Mouse (Mus musculus) c-Kit-positive CD71-positive TER-119-negative erythroid progenitor cells, embryonic 14.5 days (primary cell): Measurements from ENCODE around the gene Zc3h7b.

ENCODE experiments used
- DNase-seq: peaks from one replicate; pipeline ENCODE4 v3.0.0-alpha.2; 2013; ENCODE audit warnings: low read depth

Gene Zc3h7b

DNA sequence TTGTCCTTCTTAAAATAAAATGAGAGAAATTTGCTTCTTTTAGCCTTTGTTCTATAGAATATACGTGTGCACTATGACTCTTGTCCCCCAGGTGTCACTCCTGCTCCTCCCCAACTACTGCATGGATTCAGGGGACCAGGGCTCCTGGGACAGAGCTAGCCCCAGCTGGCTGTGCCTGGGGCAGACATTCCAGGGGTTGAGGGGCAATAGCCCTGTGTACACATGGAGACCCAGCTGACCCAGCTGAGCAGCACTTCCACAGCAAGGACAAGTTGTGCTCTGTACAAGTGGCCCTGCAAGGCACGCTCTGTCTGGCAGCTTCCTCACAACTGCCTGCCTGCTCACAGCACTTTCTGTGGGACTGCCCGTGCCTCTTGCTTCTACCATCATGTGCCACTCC lies 51.4 kb downstream of the Zc3h7b start:
- DNase-seq = no peak

DNA sequence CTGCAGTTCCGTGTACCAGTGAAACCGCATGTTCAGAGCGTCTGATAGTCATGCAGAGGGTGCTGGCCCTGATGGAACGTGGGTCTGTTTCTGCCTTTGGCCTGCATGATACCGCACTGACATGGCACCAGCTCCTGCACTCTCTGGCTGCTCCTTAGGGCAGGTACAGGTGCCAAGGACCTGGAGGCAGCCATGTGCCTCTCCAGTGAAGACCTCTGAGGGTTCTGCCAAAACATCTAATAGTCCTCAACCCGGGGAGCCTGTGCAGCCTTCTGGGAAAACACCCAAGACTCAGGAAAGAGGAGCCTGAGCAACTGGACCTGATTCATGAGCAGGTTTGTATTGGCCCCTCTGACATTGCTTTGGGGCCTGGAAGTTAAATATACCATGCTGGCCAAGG lies 53.0 kb downstream of the Zc3h7b start:
- DNase-seq = no peak

DNA sequence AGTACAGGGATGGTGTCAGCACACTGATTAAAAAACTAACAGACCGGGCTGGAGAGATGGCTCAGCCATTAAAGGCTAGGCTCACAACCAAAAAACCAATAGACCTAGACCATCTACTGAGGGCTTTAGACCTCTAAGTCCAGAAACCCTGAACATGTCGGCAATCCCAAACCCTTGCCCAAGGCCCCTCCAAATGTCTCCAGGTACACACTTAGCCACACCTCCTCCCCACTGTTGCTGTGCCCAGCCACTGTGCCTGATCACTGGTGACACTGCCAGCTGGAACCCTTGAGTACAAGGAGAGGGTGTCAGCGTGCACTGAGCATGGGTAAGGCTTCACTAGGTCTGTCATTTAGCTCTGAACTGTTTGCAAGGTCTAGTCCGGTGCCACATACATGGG lies 53.6 kb downstream of the Zc3h7b start:
- no peak for DNase-seq

DNA sequence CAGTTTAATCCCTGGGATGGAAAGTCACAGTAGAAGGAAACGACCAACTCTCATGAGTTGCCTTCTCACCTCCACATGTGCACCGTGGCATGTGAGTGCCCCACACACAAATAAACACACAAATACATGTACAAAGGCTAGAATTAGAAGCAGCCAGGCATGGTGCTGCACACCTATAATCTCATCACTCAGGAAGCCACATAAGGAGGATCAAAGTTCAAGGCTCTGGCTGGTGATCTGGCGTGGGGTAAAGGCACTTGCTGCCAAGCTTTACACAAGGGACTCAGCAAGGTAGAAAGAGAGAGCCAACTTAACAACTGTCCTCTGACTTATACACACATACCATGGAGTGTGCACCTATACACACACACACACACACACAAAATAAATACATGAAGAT lies 55.5 kb downstream of the Zc3h7b start:
- no peak for DNase-seq

DNA sequence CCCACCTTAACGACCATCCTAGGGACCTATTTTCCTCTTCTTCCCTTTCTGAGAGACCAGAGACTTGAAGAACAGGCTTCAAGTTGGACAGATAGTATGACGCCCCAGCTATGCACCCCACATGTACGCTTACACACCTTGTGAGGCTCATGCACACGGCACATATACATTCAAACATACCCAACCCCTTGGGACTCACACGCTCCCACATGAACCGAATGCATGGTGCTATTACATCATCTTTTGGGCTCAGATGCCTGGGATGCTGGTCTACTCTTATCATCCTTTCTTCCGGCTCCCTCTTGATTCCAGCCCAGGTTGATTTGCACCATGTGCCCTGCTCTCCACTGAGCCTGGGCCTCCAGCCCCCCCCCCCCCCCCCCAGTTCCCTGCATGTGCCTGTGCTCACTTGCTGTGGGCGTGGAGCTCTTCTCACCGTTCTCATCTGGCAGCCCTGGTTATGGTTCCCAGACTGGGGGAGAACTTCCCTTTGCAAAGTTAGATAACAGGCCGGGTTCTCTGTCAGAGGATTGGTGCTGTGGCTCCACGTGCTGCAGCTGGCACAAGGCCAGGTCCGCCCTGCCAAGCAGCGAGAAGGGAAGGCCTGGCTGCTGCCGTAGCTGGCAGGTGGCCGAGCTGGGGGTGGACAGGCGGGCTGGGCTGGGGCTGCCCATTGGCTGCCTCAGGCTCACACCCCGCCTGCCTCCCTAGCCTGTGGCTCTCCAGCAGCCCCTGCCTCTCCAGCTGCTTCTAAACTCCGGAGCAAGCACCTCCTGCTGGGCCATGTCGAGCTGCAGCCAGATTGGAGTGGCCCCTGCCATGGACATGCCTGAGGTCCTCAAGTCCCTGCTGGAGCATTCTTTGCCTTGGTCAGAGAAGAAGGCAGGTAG lies 57.4 kb downstream of the Zc3h7b start, which contains the start of gene Tef:
Tef (plus strand) TSS at position 421 of the 890 bp plus-strand sequence.
- DNase-seq = peak; percentile 94

DNA sequence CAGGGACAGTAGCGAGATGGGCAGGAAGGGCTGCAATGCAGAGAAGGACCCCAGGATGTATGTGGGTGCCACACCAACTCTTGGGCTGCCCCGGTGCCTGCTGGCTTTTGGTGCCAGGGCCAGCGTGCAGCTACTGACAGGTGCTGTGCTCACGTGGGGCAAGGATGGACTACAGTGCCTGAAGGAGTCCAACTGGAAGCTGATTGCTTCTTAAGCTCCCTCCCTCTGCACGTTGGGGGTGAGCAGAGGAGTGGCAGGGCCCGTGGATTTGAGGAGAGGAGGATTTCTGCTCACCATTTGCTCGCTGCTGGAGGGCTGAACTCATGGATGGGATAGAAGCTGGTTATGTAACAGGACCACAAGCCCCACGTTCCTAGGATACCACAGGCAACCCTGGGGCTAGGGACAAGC lies 58.1 kb downstream of the Zc3h7b start:
- DNase-seq = no peak

DNA sequence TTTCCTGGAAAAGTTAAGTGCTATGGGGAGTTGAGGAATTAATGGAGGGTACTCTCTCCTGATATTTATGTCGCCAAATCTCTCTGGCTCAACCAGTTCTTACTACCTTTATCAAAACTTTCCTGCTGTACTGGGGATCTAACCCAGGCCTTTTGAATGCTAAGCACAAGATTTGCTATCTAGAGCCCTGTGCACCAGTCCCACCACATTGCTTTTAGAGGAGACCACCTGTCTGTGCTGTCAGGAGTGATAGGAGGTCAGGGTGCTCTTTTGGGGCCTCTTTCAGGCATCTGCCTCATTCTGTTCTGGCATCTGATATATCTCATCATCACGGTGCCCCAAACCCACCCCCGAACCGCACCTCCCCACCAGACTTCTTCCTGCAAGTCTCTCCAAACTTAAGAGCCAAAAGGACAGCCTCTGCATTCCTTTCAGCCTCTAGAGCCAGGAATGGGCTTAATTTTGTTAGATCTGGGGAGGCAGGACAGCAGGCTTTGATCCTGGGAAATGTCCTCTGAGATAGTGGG lies 58.6 kb downstream of the Zc3h7b start:
- no peak for DNase-seq

DNA sequence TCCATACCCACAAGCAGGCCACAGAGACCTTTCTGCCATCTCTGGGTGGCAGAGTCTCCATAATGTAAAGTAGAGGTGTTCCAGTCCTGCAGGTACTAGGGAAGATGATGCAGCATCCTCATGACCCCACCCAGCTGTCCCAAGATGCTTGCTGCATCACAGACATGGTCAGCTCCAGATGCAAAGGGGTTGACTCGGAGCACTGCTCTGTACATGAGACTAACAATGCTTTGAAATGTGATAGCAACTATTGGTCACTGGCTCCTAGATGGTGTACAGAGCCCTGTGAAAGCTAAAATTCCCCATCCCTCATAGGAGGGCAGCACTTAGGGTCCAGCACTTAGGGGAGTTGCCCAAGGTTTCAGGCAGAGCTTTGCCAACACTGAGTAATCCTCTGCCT lies 59.3 kb downstream of the Zc3h7b start:
- DNase-seq = no peak

DNA sequence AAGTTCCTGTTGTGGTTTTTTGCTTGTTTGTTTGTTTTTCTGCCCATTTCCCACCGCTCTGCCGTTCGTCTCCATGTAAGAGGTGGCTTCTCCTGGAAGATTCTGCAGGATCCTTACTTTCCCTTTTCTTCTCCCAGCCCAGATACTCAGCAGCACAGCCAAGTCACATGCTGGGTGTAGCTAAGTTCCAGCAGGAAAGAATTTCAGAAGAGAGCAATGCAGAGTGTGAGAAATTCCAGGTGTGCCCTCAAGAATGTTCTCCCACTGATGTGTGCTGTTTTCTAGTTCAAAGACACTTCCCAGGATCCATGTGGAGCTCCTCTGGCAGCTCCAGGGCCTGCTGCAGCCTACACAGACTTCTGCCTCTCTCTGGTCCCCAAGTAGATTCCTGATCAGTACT lies 60.0 kb downstream of the Zc3h7b start:
- DNase-seq = no peak

DNA sequence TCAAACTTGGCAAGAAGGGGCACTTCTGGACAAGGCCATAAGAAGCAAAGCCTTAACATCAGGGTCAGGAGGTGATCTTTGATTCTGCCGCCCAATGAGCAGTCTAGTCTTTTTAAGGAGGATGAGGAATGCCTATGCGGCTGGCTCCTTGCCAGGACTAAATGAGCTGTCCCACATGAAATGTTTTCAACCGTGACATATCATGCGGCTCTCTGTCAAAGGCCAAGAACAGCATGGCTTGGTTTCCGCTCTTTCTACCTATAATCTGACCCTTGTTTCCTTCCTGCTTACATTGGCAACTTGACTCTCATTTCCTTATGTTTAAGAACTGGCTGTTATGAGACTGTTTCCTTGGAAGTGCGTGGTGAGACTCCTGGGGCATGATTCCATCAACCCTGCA lies 60.8 kb downstream of the Zc3h7b start:
- no peak for DNase-seq

DNA sequence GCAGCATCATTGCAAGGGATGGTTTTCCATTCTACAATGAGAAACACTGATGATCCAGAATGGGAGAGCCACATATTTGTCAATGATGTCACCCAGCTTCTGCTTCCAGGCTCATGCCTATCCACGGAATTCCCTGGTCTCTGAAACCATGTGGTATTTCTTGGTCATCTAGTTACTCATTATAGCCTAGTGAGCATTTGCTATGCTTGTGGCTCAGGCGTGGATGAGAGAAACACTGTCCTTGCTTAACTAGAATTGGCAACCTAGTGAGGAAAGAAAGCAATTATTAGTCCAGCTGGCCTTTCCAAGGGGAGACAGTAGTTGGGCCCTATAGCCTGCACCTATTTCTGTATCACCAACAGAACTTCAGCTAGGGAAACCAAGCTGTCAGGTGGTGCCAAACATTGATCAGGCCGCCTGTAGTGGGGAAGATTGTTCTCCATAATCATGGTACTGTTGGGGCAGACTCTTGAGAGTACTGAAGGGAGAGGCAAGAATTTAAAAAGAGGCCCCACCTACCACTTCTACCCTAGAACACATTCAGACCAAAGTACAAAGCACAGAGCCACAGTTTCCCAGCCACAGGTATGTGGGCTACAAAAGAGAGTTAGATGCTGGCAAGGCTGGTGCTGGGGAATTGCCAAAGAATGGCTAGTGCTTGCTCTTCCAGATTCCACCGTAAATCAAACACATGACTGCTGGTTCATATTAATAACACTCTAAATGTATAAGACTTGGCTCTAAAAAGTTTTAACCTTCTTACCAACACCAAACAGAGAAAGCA lies 62.0 kb downstream of the Zc3h7b start:
- no peak for DNase-seq

DNA sequence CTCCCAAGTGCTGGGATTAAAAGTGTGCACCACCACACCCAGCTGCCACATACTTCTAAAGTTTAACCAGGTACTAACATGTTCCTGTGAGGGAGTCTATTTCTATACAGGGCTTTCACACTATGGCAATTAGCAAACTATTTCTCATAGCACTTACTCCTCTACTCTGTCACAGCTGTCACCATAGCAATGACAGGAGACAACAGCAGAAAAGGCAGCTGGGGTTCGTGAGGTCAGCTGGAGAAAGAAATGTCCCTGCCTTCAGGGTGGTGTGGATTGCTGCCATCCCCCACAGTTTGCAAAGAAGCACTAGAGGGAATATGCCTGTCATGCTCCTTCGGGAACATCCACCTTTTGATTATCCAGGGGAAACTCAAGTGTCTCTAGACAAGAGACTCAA lies 63.9 kb downstream of the Zc3h7b start:
- DNase-seq = no peak

DNA sequence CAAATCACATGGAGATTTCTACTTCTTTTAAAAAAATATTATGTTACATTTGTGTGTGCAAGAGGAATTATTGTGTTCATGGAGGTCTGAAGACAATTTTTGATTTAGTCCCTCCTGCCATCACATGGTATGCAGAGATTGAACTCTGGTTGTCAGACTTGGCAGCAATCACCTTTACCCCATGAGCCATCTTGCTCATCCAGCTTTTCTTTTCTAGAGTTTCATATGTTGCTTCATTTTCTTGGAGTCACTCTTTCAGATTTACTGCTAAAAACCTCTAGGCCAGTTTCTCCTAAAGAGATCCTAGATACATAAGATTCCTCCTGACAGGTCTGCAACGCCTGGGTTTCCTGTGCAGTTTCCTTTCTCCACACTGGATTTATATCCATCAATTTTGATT lies 64.7 kb downstream of the Zc3h7b start:
- no peak for DNase-seq

DNA sequence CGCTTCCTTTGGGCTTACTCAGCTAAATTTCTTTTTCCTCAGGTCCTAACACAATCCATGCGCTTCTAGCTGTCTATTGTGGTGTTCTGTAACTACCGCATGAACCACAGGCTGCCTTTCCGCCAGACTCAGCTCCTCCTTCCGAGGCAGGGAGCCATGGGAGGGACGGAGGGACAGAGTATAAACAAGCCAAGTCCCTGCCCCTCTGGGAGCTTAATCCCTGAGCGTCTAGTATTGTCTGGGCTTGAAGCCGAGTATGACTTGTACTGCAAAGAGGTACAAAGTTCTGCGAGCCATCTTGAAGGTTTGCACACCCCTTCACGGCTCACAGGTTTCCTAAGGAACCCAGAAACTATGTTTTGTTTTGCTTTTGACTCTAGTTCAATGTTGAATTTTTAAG lies 65.3 kb downstream of the Zc3h7b start:
- DNase-seq = no peak

DNA sequence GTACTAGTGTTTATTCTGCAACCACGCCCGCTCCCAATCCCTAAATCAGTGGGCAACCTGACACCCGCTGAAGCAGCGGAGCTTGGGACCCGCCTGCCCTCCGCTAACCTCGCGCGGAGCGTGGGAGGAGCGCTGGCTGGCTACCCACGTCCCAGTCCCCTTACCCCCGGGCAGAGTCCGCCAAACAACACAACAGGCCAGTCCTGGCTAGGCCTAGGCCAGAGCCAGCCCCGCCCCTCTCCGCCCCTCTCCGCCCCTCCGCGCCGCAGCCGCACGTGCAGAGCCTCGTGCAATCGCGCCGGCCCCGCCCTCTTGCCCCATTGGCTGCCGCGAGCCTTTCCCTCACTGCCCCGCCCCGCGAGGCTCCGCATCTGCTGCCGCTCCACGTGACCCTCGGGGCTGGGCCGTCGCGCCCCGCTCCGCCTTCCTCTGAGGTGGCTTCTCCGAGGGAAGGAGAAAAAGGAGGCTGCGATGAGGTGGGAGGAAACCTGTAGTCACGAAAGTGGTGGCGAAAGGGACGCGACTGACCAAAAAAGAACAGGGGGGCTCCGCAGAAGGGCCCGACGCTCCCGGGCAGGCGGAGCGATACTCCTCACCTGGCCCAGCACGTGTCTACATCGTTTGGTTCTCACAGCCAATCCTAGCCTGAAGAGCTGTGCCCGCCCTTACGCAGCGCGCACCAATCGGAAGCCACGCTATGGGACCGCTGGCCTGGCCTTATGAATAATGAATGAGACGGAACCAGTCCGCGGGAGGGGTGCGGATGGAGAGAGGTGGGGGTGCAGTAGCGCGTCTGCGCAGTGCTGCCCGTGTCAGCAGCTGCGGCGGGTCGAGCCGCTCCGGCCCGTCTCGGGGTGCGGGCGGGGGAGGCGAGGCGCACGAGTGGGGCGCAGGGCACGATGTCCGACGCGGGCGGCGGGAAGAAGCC lies 66.1 kb downstream of the Zc3h7b start:
- peak; percentile 97 for DNase-seq

DNA sequence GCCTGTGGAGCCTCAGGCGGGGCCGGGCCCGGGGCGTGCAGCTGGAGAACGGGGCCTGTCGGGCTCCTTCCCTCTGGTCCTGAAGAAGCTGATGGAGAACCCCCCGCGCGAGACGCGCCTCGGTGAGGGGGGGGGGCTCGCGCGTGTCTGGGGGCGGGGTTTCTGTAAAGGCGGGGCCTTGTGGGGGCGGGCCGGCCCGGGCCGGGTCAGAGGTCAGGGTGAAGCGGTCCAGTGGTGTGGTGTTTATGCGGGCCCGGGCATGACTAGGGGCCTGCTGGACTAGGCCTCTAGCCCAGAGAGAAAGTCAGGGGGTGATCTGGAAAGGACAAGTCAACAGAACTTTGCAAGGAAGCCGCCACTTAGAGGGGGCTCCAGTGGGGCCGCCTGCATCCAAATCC lies 66.7 kb downstream of the Zc3h7b start:
- no peak for DNase-seq

DNA sequence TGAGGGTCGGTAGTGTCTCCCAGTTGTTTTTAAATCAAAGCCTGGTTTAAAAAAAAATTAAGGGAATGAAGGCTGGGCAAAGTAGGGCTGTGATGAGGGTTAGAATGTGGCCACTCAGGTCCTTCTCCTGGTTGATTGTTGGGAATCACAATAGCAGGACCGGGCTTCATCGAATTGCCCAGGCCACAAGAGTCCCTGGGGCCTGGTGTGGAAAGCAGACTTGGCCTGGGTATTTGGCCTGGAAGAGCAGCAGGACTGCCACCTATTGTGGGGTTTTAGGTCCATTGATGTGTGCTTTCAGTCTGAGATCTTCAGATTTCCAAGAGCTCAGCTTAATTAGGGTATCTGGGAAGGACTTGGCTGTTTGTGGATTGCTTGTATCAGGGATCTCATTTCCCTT lies 67.4 kb downstream of the Zc3h7b start:
- no peak for DNase-seq

DNA sequence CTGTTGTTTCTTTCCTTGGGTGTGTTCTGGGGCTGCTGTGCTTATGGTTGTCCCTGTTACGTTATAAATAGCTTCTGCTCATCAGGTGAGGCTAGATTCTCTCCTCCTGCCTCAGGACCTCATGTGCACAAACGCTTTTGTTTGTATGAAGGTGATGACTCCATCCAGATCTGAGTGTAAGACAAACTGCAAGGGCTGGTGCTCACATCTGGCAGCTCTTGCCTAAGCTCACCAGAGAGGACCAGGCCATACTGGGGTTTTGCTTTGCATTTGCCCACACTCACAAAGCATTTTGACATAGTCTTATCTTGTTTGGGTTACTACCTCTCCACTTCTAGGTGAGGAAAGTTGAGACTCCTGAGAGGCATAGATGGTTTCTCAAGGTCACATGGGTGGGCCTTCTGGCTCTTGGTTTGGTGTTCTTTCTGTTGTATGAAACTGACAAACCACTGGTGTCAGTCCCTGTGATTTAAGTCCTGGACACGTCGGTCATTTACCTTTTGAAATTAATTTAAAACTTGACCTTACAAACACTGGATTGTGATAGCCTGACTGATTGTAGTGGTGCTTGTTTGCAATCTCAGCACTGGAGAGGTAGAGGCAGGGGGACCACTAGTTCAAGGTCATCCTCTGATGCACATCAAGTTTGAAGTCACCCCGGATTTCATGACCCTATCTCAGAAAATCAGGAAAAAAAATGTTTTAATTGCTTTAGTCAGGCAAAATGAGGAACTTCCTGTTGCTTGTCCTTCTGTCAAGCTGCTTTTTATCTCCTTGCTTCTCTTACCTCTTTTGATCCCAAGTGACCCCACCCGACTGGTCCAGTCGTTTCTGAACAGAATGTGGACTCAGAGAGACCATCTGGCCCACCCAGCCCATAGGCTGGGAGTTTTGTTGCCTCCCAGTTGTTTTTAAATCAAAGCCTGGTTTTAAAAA lies 68.1 kb downstream of the Zc3h7b start:
- DNase-seq = no peak

DNA sequence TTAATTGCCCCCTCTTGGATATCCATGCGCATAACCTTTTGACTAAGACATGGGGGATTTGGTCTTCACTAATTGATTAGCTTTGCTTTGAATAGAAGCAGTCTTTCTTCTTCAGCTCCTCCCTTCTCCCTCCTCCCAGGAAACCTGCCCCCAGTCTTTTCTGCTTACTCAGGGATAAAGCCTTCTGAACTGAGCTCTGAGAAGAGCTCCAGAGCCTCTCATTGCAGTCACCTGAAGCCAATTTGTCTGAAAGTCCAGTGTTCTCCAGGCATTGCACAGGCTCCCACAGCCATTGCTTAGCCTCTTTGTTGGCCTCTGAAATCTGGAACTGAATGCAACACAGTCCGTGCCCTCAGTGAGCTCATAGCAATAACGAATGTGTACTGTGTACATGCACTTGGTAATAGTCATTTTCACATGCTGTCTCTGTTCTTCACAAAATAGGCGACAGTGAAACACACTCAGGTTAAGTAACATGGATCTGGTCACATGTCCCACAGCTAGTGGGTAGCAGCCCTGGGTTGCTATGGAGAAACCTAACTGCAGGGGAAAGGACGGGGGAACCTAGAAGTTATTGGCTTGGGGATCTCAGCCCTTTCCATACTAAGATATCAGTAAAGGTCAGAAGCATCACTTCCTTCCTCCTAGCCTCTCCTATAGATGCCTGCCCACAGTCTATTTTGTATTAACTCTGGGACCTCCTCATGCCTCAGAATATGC lies 69.3 kb downstream of the Zc3h7b start:
- no peak for DNase-seq

DNA sequence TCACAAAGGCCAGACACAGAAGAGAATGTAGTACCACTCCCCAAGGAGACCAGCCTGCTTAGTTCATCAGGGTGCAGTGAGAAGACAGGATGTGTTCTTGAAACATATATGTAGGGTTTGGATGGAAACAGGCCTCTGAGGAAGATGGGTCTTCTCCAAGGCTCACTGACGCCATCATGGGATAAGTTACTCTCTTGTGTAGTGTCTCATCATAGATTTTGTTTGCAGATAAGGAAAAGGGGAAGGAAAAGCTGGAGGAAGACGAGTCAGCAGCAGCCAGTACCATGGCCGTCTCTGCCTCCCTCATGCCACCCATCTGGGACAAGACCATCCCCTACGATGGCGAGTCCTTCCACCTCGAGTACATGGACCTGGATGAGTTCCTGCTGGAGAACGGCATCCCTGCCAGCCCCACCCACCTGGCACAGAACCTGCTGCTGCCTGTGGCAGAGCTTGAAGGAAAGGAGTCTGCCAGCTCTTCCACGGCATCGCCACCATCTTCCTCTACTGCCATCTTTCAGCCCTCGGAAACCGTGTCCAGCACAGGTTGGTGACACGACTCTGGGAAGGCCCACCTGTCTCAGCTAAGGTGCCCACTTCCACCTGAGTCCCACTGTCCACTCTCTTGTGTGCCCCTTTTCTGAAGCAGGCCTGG lies 70.0 kb downstream of the Zc3h7b start:
- DNase-seq = no peak
